Mouse (Mus musculus) ES-E14 (cell line): ENCODE data around the gene Lmx1b.

ENCODE experiments used
- CHD2 ChIP-seq: IDR thresholded peaks from 2 replicates; pipeline ENCODE4 v1.6.1; 2014; ENCODE audit warnings: mild to moderate bottlenecking, low read depth, low read length, inconsistent platforms
- ZNF384 ChIP-seq: IDR thresholded peaks from 2 replicates; pipeline ENCODE4 v1.6.1; 2012; ENCODE audit warnings: low read depth, low read length, inconsistent platforms

- no peak for TF ChIP-seq CHD2
- no peak for TF ChIP-seq ZNF384
Measured at GRCm38 (mm10) chr2:33604846-33605486, 35.3 kb downstream of the Lmx1b start.
